Mouse (Mus musculus) ovary, adult 18-20 months (tissue): Measurements from ENCODE around the gene P2rx4.
"Not testable (repeated sequence)": the region's sequence is repeated elsewhere in the genome, so short reads cannot be mapped to it uniquely, and the experiment has no call there.

ENCODE experiments used
- DNase-seq: peaks from one replicate; pipeline ENCODE4 v3.0.0; 2022; ENCODE audit warnings: low spot score, mixed read lengths

Gene P2rx4

DNA sequence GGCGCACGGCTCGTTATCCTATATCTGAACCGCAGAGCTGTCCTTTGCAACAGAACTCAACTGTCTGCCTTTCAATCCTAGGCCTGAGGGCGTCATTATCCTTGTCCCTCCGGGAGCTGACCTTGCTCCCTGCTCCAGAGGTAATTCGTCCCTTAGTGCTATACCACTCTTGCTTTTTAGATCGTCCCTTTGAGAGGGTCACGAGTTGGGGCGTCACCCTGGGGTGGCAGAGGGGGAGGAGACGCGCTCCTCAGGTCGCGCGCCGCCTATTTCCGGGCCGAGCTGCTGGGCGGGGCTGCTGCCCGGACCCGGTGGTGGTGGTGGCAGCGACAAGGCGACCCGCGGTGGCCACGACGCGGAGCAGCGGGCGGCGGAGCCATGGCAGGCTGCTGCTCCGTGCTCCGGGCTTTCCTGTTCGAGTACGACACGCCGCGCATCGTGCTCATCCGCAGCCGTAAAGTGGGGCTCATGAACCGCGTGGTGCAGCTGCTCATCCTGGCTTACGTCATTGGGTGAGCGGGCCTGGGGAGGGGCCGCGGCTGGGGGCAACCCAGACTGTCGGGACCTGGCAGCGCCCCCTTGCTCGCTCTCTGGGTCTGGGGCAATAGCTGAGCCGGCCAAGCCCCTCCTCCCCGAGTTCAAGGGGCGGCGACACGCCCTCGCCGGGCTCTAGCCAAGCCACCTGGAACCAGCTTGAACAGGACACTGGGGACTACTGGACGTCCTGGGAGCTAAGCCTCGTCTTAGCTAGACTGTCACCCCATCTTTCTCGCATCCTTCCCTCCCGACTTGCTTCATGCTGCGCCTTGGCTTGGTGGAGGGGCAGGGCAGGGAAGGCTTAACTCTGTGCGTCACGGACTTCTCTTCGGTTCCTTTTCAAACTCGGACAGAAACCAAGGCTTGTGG, at the start of gene P2rx4:
Gene P2rx4 (plus strand): TSS at position 269 of the 906 bp plus-strand sequence.
- peak; percentile 67 for DNase-seq

DNA sequence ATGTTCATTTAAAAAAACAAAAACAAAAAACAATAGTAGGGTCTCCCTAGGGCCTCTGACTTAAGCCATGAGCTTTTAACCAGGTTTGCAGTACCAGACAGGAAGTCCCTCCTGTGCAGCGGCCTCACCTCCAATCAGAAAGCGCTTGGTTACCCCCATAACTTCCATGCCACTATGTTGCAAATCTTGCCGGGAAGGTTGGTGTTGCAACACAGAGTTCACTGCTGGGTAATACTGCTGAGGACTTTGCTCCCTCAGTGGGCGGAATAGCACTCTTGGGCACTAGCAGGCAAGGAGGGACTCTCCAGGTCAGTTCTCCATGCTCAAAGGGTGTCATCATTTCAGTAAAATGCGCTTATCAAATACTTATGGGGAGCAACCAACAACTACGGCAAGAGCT, 44.8 kb upstream of the P2rx4 start:
- no peak for DNase-seq

DNA sequence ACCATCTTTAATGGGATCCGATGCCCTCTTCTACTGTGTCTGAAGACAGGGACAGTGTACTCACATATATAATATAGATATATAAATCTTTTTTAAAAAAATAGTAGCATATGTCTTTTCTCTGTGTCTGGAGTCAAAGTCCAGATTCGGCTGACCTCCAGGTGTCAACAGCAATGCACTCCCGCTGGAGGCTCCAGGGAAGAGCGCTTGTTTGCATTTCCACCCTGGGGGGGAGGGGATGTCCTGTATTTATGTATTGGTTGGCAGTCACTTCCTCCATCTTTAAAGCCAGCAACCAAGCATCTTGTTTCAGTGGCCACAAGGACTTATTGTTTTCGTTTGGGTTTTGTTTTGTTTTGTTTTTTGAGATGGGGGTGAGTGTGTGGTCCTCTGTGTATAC, 42.3 kb upstream of the P2rx4 start:
- no peak for DNase-seq

DNA sequence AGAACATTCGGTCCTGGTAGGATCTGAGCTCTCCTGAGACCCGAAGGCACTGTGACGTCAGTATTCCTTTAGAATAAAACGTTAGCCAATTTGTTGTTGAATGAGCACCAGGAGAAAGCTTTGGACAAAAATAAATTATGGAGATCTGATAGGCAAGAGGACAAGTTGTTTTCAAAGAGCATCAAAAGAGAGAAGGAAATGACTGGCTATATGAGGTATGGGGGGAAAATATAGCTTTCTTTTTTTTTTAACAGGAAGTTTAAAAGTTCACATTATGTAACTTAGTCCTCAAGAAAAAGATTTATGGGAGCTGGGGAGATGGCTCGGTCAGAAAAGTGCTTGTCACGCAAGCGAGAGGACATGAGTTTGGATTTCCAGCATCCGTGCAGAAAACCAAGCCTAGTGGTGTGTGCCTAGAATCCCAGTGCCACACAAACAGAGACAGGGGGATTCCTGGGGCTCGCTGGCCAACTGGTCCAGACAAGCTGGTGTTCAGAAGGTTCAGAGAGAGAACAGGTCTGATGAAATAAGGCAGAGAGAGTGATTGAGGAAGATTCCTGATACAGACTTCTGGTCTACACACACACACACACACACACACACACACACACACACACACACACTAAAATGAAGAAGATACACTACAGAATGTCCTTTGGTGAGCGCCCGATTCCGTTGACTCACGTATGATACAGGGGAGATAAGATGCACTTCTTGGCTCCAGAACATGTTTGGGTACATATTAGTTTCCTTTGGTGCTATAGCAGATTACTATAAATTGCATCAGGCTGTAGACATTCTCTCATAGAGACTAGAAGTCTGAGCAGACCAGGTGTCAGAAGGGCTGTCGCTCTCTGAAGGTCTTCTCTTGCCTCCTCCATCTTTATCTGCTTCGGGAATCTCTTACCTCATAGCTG, 38.1 kb upstream of the P2rx4 start:
- no peak for DNase-seq

DNA sequence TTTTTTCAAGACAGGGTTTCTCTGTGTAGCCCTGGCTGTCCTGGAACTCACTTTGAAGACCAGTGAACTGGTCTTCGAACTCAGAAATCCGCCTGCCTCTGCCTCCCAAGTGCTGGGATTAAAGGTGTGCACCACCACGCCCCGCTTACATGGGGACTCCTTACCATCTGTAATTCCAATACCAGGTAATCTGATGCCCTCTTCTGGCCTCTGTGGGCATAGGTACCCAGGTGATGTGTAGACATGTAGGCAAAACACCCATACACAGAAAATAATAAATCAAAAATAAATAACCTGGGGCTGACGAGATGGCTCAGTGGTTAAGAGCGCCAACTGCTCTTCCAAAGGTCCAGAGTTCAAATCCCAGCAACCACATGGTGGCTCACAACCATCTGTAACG, 35.7 kb upstream of the P2rx4 start:
- not testable (repeated sequence) for DNase-seq

DNA sequence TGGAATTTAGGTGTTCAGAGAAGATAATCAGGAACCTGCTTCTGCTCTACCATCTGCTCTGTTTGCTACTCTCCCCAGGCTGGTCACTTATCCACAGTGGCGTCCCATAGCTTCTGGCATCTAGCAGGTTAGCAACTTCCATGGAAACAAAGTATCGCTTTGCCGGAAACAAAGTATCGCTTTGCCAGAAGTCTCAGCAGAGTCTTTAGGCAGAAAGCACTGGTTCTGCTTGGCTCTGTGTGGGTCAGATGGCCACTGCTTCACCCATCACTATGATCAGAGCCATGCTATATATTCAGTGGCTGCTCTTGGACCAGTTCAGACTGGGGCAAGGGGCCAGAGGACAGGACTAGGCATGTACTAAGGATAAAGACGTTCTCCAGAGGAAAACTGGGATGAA, 35.0 kb upstream of the P2rx4 start:
- DNase-seq: no peak

DNA sequence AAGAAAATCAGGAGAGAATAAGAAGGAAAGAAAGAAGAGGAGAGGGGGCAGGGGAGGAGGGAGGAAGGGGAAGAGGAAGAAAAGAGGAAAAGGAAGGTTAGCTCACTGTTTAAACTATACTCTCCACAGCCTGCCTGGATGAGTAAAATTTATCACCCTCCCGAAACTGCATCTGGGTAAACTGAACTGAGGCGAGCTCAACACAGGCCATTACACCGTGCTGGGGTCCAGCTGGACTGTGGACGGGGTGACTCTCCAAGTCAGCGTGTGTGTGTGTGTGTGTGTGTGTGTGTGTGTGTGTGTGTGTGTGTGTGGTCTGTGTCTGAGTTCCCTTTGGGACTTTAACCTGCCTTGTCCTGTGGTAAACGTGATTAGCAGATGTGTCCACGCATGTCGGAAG, 31.3 kb upstream of the P2rx4 start:
- DNase-seq: no peak

DNA sequence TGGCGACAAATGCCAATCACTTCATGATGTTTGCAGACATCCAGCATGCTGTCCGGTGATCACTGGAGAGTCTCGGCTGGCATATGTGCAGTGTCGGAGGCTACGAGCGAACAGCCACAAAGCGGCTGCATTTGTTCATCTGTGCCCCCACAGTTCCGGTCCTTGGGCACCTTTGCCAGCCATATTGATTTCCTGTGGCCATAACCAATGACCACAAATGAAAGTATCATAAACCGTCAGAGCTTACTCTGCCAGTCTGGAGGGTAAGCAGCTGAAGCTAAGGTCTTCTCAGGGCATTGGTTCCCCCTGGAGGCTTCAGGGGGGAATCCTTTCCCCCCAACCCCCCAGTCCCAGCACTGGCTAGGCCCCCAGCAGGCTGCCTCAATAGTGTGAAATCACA, 29.4 kb upstream of the P2rx4 start:
- no peak for DNase-seq

DNA sequence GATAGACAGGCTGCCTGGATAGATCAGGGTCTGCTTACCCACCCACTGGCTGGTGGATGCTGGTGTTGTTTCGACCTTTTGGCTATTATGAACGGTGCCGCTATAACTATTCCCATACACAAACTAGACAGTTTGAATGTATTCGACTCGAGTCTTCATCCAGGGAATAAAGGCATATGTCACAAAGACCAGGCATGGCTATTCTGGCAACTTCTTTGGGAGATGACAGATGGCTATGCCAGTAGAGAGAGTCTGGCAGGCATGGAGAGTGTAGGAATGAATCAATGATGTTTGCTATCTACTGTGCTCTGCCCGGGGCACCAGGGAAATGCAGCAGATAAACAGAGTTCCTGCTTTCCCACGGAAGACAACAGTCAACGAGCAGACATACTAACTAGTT, 27.5 kb upstream of the P2rx4 start:
- no peak for DNase-seq

DNA sequence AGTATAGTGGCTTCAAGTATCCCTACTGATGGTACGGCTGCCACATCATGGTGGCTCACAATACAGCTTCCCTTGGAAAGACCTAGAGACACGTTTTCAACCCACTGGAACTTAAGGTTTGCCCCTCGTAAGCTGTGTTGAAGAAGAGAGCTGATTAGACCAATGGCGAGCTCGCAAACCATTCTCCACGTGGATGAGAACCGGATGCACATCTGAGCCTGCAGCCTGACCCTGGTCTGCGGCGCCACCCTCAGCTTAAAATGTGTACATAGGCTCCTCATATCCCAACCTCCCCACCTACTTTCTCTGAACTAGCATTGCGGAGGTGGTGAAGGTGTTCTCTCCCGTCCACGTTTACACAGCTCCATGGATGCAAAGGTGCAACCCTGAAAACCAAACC, 26.1 kb upstream of the P2rx4 start:
- DNase-seq: no peak

DNA sequence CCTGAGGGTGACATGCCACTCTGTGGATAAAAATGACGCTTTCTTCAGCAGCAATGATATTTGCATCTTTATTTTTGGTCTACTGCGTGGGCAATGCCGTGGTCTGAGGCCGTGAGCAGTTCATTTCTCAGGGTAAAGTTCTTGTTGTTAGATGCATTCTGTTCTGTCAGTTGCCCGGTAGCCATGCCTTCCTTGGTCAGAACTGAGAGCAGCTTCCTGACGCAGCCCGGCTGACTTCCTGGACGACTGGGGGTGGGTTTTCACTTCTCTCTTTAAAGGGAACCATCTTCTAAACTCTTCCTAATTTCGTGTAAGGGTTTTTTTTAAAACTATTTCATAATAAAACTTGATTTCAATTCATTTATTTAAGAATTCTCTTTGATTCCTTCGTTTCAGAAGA, 23.4 kb upstream of the P2rx4 start:
- no peak for DNase-seq

DNA sequence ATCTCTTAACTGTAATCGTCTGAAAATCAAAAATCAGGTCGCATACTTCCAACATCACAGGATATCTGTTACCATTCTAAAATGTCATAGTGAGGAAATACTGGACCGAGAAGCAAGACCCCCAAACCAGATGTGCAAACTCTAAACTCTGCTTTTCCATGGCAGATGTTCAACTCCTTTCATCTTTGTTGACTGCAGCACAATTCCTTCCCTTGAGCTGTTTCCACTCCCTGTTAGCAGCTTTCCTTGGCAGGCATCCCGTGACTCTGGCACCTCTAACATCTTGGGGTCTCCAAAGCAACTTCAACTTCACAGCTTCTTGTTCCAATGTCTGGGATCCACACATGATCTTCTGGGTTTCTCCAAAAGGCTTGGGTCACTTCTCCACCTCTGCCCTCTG, 20.0 kb upstream of the P2rx4 start:
- no peak for DNase-seq

DNA sequence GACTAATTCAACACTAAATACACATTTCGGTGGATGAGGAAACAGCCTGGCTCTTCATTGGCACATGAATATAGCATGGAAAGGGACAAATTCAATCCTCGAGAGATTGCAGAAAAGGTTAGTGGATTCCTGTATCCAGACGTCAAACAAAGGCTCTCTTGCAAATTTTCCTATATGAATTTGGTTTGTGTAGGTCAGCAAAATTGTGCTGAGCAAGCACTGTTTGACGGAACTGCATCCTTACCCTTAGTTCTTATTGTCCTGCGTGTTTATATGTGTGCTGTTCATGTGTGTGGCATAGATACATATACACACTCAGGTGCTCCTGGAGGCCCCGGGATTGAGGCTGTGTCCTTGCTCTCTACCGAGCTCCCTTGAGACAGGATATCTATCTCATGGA, 18.2 kb upstream of the P2rx4 start:
- DNase-seq: no peak

DNA sequence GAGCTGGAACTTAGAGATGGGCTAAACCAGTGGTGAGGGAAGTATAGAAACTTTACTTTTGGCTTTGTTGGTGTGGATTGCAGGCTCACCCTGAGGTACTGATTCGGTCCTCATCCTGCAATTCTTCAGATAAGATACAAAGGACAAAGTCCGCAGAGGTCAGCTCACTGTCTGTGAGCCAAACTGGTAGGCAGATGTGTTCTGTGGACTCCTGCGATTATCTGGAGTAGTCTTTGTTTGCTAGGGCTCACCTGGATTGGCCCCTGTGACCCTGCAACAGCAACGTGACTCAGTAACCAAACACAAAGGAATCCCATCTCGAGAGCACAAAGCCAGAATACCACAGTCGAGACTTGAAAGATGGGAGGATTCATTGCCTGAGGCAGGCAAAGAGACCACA, 16.9 kb upstream of the P2rx4 start:
- DNase-seq: no peak

DNA sequence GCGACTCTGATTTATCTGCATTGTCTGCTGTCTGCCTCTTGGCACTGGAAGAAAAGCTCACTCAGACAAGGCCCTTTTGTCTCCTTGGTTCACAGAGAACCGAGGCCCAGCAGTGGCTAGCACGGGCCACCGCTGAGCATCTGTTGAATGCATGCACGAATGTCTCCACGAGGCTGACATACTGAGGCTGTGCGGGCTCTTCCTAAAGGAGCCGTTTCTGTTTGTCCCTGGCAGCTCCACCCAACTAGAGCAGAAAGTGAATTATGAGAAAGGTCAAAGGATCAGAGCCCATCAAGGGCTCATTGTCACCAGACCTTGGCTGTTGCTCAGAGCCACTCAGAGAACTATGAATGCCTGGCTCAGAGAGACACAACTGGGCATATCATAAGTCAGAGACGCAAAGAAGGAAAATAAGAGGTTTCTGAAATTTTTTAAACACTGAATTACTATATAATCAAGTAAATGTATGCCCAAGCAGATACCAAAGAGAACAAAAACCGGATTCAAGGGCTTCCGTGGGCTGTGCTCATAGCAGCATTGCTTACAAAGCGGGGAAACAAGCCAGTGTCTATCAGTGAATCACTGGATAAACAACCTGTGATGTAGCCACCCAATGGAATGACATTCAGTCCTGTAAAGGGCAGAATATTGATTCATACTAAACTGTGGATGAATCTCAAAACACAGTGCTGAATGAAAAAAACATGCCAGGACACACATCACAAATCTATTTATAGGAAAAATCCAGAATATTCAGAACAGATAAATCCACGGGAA, 13.7 kb upstream of the P2rx4 start:
- no peak for DNase-seq

DNA sequence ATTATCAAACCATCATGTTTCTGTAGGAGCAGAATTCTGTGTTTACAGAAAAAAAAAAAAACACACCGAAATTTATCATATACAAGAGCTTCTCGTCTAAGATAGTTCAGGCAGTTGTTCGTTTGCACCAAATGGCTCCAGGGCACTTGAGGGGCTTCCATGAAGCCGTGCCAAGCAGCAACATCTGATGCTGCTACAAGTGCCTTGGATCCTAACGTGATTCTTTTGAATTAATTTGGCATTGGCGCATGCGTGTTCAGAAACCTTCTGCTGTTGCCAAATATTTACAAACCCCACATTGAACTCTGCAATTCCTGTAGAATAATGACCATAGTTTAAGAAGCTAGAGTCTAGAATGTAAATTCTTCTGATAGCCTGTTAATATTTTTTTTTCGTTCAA, 11.8 kb upstream of the P2rx4 start:
- DNase-seq: no peak

DNA sequence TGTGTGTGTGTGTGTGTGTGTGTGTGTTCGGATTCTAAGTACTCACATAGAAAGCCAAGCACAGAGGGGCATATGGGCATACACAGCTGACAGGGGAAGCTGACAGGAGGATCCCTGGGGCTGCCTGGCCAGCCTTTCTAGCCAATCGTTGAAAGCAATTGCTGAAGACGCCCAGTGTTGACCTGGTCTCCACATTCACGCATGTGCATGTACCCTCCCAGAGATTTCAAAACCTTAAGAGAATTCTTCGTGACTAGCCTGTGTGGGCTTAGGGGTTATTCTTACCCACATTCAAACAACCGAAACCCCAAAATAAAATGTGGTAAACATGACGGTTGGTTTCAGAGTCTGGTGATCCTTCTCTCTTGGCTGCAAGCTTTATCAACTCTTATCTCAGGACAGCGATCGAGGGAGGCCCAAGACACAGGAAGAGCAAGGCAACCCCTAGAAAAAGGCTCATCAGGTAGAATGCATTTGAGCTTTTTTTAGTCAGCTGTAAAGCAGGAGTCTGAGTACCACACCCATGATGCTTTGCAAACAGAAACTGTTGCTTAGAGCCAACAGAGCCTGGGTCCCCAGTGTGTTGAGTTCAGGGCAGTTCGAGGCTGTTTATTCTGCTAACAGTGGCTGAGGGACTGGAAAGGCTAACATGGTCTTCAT, 9.2 kb upstream of the P2rx4 start:
- DNase-seq: no peak

DNA sequence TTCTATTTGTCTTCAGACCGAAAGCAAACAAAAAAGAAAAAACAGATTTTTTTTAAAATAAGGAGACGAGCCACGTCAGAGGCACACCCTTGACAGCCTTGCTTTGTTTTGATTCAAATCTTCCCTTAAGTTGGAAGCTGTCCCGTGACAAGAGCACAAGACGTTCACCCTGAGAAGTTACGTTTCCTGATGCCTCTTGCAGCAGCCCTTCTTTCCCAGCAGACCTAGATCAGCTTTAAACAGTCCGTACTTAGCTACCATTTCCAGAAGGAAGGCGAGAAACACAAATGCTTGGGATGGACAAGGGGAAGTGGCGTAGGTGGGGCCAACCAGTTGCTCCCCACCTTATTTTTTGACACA, 8.7 kb upstream of the P2rx4 start:
- no peak for DNase-seq

DNA sequence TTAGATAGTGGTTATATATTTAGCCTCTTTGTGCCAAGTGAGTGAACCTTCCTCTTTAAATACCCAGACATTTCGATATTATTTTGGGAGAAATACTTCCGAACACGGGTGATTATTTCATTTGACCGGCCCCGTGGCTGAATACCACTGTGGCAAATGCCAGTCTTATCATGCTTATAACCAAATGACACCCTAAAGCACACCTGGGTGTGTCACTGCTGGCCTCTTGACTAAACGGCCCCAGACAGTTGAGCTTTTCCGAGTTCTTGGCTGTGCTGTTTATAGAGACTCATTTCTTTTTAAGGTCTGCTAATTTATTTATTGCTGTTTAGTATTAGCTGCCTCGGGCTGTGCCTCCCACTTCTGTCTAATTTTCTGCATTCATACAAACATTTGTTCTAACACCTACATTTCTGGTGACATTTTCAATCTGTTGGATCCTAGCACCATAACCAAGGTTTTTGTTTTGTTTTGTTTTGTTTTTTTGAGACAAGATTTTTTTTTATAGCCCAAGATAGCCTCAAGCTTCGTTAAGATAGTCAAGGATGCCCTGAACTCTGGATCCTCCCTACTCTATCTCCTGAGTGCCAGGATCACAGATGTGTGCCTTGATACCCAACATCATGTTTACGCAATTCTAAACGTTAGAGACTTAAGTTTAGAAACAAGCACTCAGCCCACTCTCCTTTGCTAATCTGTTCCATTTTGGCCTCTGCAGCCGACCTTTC, 7.1 kb upstream of the P2rx4 start:
- DNase-seq: no peak

DNA sequence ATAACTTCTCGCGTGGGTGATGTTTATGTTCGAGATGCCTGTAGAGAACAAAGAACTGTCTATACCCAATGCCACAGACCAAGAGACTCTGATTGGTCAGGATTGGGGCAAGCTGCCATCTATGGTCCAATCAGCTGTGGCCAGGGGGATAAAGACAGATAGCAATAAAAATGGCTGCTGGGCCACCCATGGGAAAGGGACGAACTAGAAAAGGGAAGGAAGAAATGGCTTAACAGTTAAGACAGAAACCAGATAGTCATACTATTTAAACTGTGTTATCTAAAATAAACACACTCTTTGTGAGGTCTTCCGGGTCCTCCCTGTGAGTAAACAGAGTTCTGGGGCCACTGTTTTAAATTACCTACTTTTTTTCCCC, 6.5 kb upstream of the P2rx4 start:
- no peak for DNase-seq

DNA sequence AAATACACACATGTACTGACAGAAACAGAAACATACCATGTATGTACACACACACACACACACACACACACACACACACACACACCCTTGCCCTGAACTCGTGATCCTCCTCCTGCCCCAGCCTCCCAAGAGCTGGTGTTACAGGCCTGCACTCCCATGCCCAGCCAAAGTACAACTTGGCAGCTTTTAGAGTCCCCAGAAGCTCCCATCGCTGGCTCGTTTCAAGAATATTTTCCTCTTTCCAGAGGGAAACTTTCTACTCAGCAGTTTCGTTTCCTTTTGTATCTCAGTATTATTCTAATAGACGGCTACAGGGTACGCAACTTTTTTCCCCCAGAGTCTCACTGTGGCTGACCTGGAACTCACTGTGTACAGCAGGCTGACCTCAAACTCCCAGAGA, 5.2 kb upstream of the P2rx4 start:
- DNase-seq: no peak
